Mouse (Mus musculus) liver, embryonic 12.5 days (tissue): ENCODE measurements around the gene Ifna1. TPM values are rescaled to one million over a fixed set of nuclear protein-coding genes. Genes with fewer than 3 reads are reported as not detected.
A peak's percentile ranks its signal among the peaks of the same experiment; 100 is the strongest.
"Not testable (repeated sequence)": the region's sequence is repeated elsewhere in the genome, so short reads cannot be mapped to it uniquely, and the experiment has no call there.

Experiments
- ATAC-seq: fragments of 200-750 bp; cut with Nextera tagmentation; 2 replicates; pipeline ENCODE4 v1.8.0; 2017; ENCODE audit warnings: moderate number of reproducible peaks, mild to moderate bottlenecking, moderate library complexity
- H3K27ac ChIP-seq: fragments of 300-500 bp; sonication (generic); 2 replicates; pipeline ENCODE4 v1.5.1; 2016; ENCODE audit warnings: mild to moderate bottlenecking
- H3K27me3 ChIP-seq: fragments of 300-500 bp; sonication (generic); replicated peaks from 2 replicates; pipeline ENCODE4 v1.6.1; 2016; ENCODE audit warnings: mild to moderate bottlenecking, moderate library complexity
- H3K36me3 ChIP-seq: fragments of 300-500 bp; sonication (generic); 2 replicates; pipeline ENCODE4 v1.6.1; 2016; ENCODE audit warnings: mild to moderate bottlenecking, moderate library complexity
- H3K4me1 ChIP-seq: fragments of 300-500 bp; sonication (generic); 2 replicates; pipeline ENCODE4 v1.6.1; 2016
- H3K4me2 ChIP-seq: fragments of 300-500 bp; sonication (generic); 2 replicates; pipeline ENCODE4 v1.6.1; 2016; ENCODE audit warnings: mild to moderate bottlenecking, moderate library complexity
- H3K4me3 ChIP-seq: fragments of 300-500 bp; sonication (generic); 2 replicates; pipeline ENCODE4 v1.5.1; 2016; ENCODE audit warnings: mild to moderate bottlenecking, moderate library complexity
- H3K9ac ChIP-seq: fragments of 300-500 bp; sonication (generic); 2 replicates; pipeline ENCODE4 v1.6.1; 2016; ENCODE audit warnings: mild to moderate bottlenecking, moderate library complexity
- H3K9me3 ChIP-seq: fragments of 300-500 bp; sonication (generic); replicated peaks from 2 replicates; pipeline ENCODE4 v1.6.1; 2016; ENCODE audit warnings: mild to moderate bottlenecking, moderate library complexity
- WGBS: fragments of 180-500 bp; shearing (Covaris S2); methylation state at CpG from one replicate; pipeline ENCODE4 v1.1.7; 2016; ENCODE audit not compliant: insufficient replicate concordance; 5-methylcytosine and 5-hydroxymethylcytosine counted together
- polyA plus RNA-seq: library from polyadenylated mRNA; unstranded; fragments of >200 nt; fragmentation: Nextera tagmentation; extraction: Ambion mirVana; gene quantifications from 2 replicates; pipeline ENCODE4 v1.2.1, GENCODE M21; 2016

The Ifna1 gene
- polyA plus RNA-seq: not detected in 2 replicates

DNA sequence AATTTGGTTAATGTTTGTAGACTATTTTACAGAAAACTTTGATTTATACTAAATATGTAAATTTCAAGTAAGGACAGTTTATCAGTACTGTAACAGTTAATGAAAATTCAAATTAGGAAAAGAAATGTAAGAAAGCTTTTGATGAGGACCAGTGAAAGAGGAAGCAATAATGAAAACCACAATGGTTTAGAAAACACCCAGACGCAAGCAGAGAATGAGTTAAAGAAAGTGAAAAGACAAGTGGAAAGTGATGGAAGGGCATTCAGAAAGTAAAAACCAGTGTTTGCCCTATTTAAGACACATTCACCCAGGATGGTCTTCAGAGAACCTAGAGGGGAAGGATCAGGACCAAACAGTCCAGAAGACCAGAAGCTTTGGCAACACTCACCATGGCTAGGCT lies at the start of gene Ifna1:
Gene Ifna1 (plus strand): TSS at position 390 of the 400 bp plus-strand sequence.
- H3K27me3 ChIP-seq: peaks cover 4% of the 10 kb centered on the region; the same call in 1 of the 2 replicates
- H3K4me1 ChIP-seq: no peaks in the 10 kb centered on the region
- H3K4me2 ChIP-seq: no peak within 1 kb of the TSS
- H3K9ac ChIP-seq: no peak within 1 kb of the TSS
- no peak for ATAC-seq
- no peaks in the 10 kb centered on the region for H3K36me3 ChIP-seq
- H3K4me3 ChIP-seq: no peak within 1 kb of the TSS
- H3K9me3 ChIP-seq: no peaks in the 10 kb centered on the region
- H3K27ac ChIP-seq: no peak within 1 kb of the TSS
- 25% methylated on average over 1 of the region's 1 CpGs for WGBS

DNA sequence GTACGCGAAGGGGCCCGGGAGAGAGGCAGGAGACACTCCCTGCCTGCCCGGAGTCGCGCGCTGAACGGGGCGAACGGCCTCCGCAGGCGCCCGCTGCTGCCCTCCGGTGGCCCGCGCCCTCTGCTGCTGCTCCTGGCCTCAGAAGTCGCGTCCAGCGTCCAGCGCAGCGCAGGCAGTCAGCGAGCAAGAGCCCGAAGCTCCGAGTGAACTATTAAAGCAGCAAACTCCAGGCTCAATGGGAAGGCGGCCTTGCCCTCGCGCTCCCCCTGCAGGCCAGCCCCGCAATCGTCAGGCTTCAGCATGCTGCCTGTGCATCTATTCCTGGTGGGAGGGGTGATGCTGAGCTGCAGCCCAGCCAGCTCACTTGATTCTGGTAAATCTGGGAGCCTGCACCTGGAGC lies 46.9 kb upstream of the Ifna1 start, which contains the start of gene Gm13287:
Gene Gm13287 (plus strand): TSS at position 301 of the 400 bp plus-strand sequence.
- H3K9ac ChIP-seq, H3K4me3 ChIP-seq, ATAC-seq, H3K4me1 ChIP-seq, H3K27me3 ChIP-seq, H3K27ac ChIP-seq, H3K36me3 ChIP-seq, H3K9me3 ChIP-seq: not testable (repeated sequence)
- peak within 1 kb of the TSS; percentile 47 for H3K4me2 ChIP-seq
- no CpG with 5 or more reads among the region's 29 CpGs for WGBS

DNA sequence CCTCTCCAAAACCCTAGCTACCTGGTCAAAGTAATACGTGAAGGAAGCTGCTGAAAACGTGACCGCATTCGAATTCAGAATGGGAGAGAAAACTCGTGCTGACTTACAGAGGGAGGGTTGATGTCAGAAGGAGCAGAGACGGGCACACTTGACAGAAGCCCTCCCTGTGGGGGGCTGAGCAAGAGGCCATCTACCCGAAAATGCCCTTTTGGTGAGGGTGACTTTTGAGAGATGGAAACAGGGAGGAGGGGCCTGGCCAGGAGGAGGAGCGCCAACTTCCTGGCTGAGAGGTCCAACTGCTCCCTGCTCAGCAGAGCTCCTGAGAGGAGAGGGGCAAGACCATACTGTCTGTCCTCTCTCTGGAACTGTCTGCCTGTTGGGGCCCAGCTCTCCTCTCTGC lies 44.7 kb upstream of the Ifna1 start, which contains the start of gene Gm13288:
Gene Gm13288 (plus strand): TSS at position 301 of the 400 bp plus-strand sequence.
- H3K4me2 ChIP-seq: peak within 1 kb of the TSS; percentile 50
- not testable (repeated sequence) for H3K4me1 ChIP-seq, H3K4me3 ChIP-seq

DNA sequence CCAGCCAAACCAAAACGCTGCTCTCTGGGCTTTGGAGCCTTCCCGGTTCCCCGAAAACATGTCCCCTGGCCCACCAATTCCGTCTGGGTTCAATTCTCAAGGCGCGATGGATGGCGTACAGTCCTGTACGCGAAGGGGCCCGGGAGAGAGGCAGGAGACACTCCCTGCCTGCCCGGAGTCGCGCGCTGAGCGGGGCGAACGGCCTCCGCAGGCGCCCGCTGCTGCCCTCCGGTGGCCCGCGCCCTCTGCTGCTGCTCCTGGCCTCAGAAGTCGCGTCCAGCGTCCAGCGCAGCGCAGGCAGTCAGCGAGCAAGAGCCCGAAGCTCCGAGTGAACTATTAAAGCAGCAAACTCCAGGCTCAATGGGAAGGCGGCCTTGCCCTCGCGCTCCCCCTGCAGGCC lies 44.1 kb upstream of the Ifna1 start:
- H3K36me3 ChIP-seq, H3K4me1 ChIP-seq, H3K27ac ChIP-seq, H3K9ac ChIP-seq, ATAC-seq, H3K4me3 ChIP-seq, H3K9me3 ChIP-seq: not testable (repeated sequence)
- Histone ChIP-seq H3K27me3 (peaks cover 12% of the 10 kb centered on the region), H3K4me2 (peak overlapping the region; percentile 50)
- 4% methylated on average over 5 of the region's 34 CpGs for WGBS

More for the DNA sequence above, 44.7 kb upstream of the Ifna1 start, which contains the start of gene Gm13288:
- H3K9ac ChIP-seq, H3K36me3 ChIP-seq, ATAC-seq, H3K9me3 ChIP-seq, H3K27ac ChIP-seq: not testable (repeated sequence)
- WGBS: no CpG with 5 or more reads among the region's 8 CpGs
- peaks cover 12% of the 10 kb centered on the region for H3K27me3 ChIP-seq

DNA sequence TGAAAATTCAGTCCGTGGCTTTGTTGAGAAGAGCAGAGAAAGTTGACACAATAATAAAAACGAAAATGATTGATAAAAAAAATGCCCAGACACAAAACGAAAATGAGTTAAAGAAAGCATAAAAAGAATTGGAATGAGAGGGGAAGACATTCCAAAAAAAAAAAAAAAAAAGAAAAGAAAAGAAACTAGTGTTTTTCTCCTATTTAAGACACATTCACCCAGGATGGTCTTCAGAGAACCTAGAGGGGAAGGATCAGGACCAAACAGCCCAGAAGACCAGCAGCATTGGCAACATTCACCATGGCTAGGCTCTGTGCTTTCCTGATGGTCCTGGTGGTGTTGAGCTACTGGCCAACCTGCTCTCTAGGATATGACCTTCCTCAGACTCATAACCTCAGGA lies 34.0 kb upstream of the Ifna1 start, which contains the start of gene Ifna7:
Gene Ifna7 (plus strand): TSS at position 301 of the 400 bp plus-strand sequence.
- no peak within 1 kb of the TSS for H3K4me3 ChIP-seq
- H3K27ac ChIP-seq: no peak within 1 kb of the TSS
- peaks cover 4% of the 10 kb centered on the region; the same call in 1 of the 2 replicates for H3K27me3 ChIP-seq
- ATAC-seq: no peak
- no peak within 1 kb of the TSS for H3K9ac ChIP-seq
- no peaks in the 10 kb centered on the region for H3K9me3 ChIP-seq
- no peaks in the 10 kb centered on the region for H3K36me3 ChIP-seq
- no peaks in the 10 kb centered on the region for H3K4me1 ChIP-seq
- WGBS: 37% methylated on average over 3 of the region's 3 CpGs
- H3K4me2 ChIP-seq: no peak within 1 kb of the TSS

DNA sequence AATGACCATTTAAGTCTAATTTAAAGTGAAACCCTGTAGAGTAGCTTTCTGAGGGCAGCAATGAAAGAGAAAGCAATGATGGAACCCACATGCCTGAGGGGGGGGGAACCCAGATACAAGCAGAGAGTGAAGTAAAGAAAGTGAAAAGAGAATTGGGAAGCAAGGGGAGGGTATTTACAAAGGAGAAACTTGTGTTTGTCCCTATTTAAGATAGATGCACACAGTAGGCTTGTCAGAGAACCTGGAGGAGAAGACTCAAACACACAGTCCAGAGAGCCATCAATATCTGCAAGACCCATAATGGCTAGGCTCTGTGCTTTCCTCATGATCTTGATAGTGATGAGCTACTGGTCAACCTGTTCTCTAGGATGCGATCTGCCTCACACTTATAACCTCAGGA lies 30.2 kb upstream of the Ifna1 start, which contains the start of gene Ifna11:
Gene Ifna11 (plus strand): TSS at position 301 of the 400 bp plus-strand sequence.
- Histone ChIP-seq H3K4me3 (no peak within 1 kb of the TSS), H3K9me3 (no peaks in the 10 kb centered on the region), H3K9ac (no peak within 1 kb of the TSS), H3K36me3 (no peaks in the 10 kb centered on the region), H3K4me2 (no peak within 1 kb of the TSS), H3K4me1 (no peaks in the 10 kb centered on the region), H3K27ac (no peak within 1 kb of the TSS), H3K27me3 (peaks cover 4% of the 10 kb centered on the region; the same call in 1 of the 2 replicates)
- no peak for ATAC-seq
- 45% methylated on average over 1 of the region's 1 CpGs for WGBS

DNA sequence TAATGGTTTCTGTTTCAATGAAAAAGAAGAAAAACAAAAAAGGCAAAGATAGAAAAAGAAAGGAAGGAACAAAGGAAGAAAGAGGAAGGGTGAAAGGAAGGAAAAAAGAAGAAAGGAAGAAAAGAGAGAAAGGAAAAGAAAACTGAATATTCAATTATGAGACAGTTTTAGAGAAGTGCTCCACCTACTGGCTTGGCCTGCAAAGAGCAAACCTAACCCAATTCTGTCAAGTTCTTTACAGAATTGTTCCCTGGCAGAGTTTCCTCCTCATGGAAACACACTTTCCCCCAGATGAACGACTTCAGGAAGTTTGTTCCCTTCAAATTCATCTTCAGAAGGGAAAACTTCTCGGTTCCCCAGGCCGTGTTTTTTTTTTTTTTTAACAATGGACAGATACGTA lies 26.9 kb upstream of the Ifna1 start:
- no peak overlapping the region for H3K4me3 ChIP-seq
- H3K27ac ChIP-seq: no peak overlapping the region
- no peak overlapping the region for H3K4me2 ChIP-seq
- H3K4me1 ChIP-seq: no peaks in the 10 kb centered on the region
- no peaks in the 10 kb centered on the region for H3K9me3 ChIP-seq
- no peak for ATAC-seq
- no peaks in the 10 kb centered on the region for H3K36me3 ChIP-seq
- H3K27me3 ChIP-seq: 0 out of 2 replicates have a peak, but pooled peaks cover 4% of the 10 kb centered on the region
- H3K9ac ChIP-seq: no peak overlapping the region
- 20% methylated on average over 4 of the region's 4 CpGs for WGBS

DNA sequence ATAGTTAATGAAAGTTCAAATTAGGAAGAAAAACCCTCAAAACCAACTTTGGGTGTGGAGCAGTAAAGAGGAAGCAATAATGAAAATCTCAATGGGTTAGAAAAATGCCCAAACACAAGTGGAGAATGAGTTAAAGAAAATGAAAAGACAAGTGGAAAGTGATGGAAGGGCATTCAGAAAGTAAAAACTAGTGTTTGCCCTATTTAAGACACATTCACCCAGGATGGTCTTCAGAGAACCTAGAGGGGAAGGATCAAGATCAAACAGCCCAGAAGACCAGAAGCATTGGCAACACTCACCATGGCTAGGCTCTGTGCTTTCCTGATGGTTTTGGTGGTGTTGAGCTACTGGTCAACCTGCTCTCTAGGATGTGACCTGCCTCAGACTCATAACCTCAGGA lies 22.8 kb upstream of the Ifna1 start, which contains the start of gene Ifna6:
Gene Ifna6 (plus strand): TSS at position 301 of the 400 bp plus-strand sequence.
- not testable (repeated sequence) for H3K27me3 ChIP-seq, ATAC-seq, H3K9ac ChIP-seq, H3K36me3 ChIP-seq, H3K4me1 ChIP-seq, H3K4me3 ChIP-seq, H3K27ac ChIP-seq, H3K9me3 ChIP-seq, H3K4me2 ChIP-seq

DNA sequence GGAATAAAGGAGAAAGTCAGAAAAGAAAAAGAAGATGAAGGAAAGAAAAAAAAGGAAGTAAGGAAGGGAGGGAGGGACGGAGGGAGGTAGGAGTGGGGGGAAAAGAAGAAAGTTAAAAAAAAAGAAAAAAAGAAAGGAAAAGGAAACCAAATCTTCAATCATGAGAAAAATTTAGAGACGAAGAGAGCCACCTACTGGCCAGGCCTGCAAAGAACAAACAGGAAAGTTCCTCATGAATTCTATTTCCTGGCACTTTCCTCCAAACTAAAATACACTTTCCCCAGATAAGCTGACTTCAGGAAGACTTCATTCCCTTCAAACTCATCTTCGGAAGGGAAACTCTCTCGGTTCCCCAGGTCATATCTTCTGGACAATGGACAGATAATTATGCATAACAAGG lies 19.4 kb upstream of the Ifna1 start:
- H3K36me3 ChIP-seq: no peaks in the 10 kb centered on the region
- no peak overlapping the region for H3K9ac ChIP-seq
- no peaks in the 10 kb centered on the region for H3K27me3 ChIP-seq
- H3K4me2 ChIP-seq: no peak overlapping the region
- no peaks in the 10 kb centered on the region for H3K9me3 ChIP-seq
- 18% methylated on average over 4 of the region's 4 CpGs for WGBS
- ATAC-seq: no peak
- no peak overlapping the region for H3K4me3 ChIP-seq
- H3K27ac ChIP-seq: no peak overlapping the region
- no peaks in the 10 kb centered on the region for H3K4me1 ChIP-seq

DNA sequence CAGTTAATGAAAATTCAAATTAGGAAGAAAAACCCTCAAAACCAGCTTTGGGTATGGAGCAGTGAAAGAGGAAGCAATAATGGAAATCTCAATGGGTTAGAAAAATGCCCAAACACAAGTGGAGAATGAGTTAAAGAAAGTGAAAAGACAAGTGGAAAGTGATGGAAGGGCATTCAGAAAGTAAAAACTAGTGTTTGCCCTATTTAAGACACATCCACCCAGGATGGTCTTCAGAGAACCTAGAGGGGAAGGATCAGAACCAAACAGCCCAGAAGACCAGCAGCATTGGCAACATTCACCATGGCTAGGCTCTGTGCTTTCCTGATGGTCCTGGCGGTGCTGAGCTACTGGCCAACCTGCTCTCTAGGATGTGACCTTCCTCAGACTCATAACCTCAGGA lies 14.7 kb upstream of the Ifna1 start, which contains the start of gene Ifna5:
Gene Ifna5 (plus strand): TSS at position 301 of the 400 bp plus-strand sequence.
- not testable (repeated sequence) for H3K27ac ChIP-seq, ATAC-seq, H3K4me3 ChIP-seq, H3K9ac ChIP-seq, H3K36me3 ChIP-seq, H3K27me3 ChIP-seq, H3K9me3 ChIP-seq, H3K4me1 ChIP-seq, H3K4me2 ChIP-seq
- 53% methylated on average over 1 of the region's 1 CpGs for WGBS

DNA sequence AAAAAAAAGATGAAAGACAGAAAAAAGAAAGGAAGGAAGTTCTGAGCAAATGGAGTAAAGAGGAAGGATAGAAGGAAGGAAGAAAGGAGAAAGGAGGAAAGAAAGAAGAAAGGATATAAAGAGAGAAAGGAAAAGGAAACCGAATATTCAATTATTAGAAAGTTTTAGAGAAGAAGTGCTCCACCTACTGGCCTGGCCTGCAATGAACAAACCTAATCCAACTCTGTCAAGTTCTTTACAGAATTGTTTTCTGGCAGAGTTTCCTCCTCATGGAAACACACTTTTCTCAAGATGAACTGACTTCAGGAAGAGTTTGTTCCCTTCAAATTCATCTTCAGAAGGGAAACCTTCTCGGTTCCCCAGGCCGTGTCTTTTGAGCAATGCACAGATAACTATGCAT lies 11.1 kb upstream of the Ifna1 start:
- 28% methylated on average over 3 of the region's 3 CpGs for WGBS
- Histone ChIP-seq H3K27me3 (0 out of 2 replicates have a peak, but pooled peaks cover 8% of the 10 kb centered on the region), H3K9me3 (no peaks in the 10 kb centered on the region), H3K4me2 (no peak overlapping the region), H3K9ac (no peak overlapping the region), H3K27ac (no peak overlapping the region), H3K4me1 (no peaks in the 10 kb centered on the region), H3K4me3 (no peak overlapping the region), H3K36me3 (no peaks in the 10 kb centered on the region)
- ATAC-seq: no peak

DNA sequence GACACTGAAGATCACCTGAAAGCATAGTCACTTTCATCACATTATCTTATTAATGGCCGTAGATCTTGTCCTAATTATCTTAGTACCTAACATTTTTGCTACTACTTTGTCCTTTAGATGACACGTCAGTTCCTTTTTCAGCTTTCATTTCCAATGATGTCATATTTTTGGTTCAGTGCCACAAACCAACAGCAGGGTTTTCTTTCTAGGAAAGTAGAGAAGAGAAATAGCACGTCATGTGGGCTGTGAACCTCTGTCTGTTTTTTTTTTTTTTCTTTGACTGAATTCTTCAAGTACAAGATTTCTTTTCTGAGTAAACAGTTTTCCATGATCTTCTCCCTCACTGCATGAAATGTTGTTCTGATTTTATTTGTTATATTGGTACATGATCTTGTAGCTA lies 9.8 kb upstream of the Ifna1 start:
- 46% methylated on average over 3 of the region's 3 CpGs for whole genome bisulfite sequencing
- Histone ChIP-seq H3K27ac (no peak overlapping the region), H3K27me3 (0 out of 2 replicates have a peak, but pooled peaks cover 8% of the 10 kb centered on the region), H3K9me3 (no peaks in the 10 kb centered on the region), H3K9ac (no peak overlapping the region), H3K4me1 (no peaks in the 10 kb centered on the region), H3K36me3 (no peaks in the 10 kb centered on the region), H3K4me3 (no peak overlapping the region), H3K4me2 (no peak overlapping the region)
- no peak for ATAC-seq

DNA sequence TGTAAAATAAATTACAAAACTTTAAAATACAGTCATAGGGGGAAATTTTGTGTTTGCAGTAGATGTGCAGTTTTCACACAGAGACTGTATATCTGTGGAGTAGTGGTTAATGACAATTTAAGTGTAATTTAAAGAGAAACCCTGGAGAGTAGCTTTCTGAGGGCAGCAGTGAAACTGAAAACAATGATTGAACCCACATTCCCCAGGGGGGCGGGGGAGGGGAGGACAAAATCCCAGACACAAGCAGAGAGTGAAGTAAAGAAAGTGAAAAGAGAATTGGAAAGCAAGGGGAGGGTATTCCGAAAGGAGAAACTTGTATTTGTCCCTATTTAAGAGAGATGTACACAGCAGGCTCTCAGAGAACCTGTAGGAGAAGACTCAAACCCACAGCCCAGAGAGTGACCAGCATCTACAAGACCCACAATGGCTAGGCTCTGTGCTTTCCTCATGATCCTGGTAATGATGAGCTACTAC lies 8.4 kb upstream of the Ifna1 start, which contains the start of gene Ifna4:
Gene Ifna4 (plus strand): TSS at position 424 of the 474 bp plus-strand sequence.
- H3K9me3 ChIP-seq: no peaks in the 10 kb centered on the region
- H3K9ac ChIP-seq: no peak within 1 kb of the TSS
- H3K27ac ChIP-seq: no peak within 1 kb of the TSS
- no peak for ATAC-seq
- H3K36me3 ChIP-seq: no peaks in the 10 kb centered on the region
- no peak within 1 kb of the TSS for H3K4me2 ChIP-seq
- H3K27me3 ChIP-seq: 0 out of 2 replicates have a peak, but pooled peaks cover 8% of the 10 kb centered on the region
- 35% methylated on average over 2 of the region's 2 CpGs for WGBS
- no peak within 1 kb of the TSS for H3K4me3 ChIP-seq
- no peaks in the 10 kb centered on the region for H3K4me1 ChIP-seq
